Mouse (Mus musculus) layer of hippocampus, postnatal 10 days (tissue): Measurements from ENCODE around the gene Cldn34c1. TPM values are rescaled to one million over a fixed set of nuclear protein-coding genes. Genes with fewer than 3 reads are reported as not detected.
"Not testable (repeated sequence)": the region's sequence is repeated elsewhere in the genome, so short reads cannot be mapped to it uniquely, and the experiment has no call there.

ENCODE experiments used
- DNase-seq, 2 experiments: peaks; one replicate each; pipeline ENCODE4 v3.0.0; 2021; ENCODE audit warnings: low spot score in 2 of 2
- long read RNA-seq: library from polyadenylated mRNA; stranded (forward); transcript quantifications from one replicate; pipeline ENCODE4 v2.0.0, GENCODE M21; 2023
- total RNA-seq, 2 experiments: library from RNA; stranded (reverse); gene quantifications; 2 replicates each; pipeline ENCODE4 v1.2.3; 2021

Cldn34c1 gene
- total RNA-seq, result 1 to 10 TPM; 4.0 to 9.7 TPM
- long read RNA-seq, partial matches to known transcripts, result 0 of 2 reads
- long read RNA-seq, other reads (novel, unspliced or antisense), result 0 of 2 reads

DNA sequence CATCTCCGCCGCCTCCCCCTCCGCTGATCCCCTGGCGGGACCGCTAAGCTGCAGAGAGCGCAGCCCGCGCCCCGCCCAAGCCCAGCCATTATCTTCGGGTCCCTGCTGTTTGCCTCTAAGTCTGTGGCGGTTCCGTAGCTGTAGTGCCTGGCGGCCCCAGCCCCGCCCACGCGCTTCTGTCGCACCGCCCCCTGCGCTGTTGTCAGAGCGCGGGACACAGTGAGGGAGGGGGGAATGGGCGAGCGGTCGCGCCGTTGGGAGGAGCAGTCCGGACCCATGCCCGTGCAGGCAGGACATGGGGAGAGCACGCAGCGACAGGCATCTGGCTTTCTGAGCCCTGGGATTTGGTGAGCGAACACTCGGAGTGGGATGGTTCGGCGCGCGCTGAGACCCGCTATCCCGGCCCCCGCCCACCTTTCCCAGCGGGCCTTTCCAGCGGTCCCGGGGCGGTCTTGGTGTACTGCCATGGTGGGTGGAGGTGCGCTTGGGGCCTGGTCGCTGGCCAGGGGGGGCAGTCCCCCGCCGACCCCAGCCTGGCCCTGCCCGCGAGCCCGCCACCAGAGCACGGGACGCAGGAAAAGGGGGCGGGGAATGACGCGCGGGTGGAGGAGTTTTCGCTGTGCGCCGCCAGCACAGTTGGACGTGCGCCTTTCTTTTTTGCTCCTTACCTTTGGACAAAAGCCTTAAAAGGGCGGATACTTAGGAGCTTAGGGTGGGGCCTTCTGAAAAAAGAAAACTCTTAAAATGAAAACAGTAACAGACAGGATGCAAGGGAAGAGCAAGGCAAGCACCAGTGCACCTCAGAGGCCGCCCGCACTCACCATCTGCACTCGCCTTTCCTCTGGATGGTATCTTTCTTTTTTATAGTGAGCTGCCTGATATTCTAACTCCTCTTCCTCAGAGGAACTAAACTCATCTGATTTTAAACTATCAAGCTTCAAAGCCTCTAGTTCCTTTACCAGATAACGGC is at the start of gene Cldn34c1:
Gene Cldn34c1, plus strand, starts transcription at position 205 of the 970 bp plus-strand sequence.
- peak; percentile 73 to 80 for DNase-seq

DNA sequence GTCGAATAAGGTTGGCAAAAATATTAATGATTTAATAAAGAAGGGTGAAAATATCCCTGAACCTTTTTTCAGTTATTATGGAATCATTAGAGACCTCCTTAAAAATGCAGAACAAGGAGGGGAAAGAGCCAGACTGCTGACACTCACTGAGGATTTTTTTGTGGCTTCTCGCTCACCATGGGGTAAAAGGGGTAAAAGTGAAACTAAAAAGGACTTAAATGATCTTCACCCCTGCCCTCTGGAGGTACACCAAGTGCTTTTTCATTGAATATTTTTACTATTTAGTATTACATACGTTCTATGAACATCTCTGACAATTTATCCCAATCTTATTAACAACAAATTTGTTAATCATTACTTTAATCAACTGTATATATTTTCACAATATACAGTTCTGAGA is 15.9 kb upstream of the Cldn34c1 start:
- no peak for DNase-seq

DNA sequence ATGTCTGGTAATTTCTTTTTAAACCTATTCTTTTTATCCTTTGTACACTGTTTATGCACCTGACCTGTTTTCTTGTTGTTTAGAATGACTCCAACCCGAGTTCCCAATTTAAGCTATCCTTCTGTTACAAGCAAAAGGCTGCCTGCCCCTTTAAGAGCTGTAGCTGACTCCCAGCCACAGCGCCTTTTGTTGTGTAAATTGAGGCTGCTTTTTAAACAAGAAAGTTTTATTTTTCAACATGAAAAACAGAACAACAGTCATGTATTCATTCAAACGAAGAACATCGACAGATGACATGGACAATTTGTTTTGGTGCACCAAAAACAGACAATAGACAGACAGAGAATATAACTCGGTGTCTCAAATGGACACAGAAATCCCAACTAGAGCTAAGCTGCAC is 489 bp upstream of the Cldn34c1 start:
- not testable (repeated sequence) for DNase-seq

DNA sequence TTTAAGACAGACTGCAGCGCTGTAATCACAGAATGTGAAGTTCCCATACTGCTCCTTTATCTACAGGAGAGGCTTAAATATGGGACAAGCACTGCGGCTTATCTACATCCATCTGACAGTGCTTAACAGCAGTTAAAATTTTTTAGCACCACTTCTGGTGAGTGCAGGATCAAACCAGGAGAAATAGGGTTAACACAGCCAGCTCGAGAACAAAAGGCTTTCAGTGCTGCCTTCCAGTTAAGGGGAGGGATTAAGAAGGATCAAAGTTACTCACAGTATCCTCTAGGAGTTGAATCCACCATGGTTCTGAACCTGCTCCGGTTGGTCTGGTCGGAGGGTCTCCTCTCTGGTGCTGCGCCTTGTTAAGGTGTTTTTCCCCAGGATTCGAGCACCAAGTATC is 1.4 kb downstream of the Cldn34c1 start:
- not testable (repeated sequence) for DNase-seq

DNA sequence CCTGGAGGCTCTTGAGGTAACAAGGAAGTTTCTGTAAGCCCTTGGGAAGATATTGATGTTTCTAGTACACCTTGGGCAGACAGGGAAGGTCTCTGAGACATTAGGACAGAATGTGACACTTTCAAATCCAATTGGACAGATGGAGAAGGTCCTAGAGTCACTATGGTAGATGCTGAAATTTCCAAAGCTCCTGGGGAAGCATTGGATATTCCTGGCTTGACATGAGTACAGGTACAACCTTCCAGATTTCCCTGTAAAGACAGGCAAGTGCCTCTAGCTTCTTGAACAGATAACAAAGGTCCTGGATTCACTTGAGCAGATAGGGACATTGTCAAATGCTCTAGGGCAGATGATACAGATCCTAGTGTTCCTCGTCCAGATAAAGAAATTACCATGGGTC is 119.1 kb downstream of the Cldn34c1 start, which contains the start of gene Srsx:
Gene Srsx, minus strand, starts transcription at position 101 of the 400 bp plus-strand sequence.
- not testable (repeated sequence) for DNase-seq

Other genes starting within 250 kb of the Cldn34c1 start
- not detected for gene Gm17521, start 73.8 kb upstream of the Cldn34c1 start, total RNA-seq
- not detected for gene Srsx, start 119.0 kb downstream of the Cldn34c1 start, total RNA-seq
- not detected for gene Gm17577, start 143.4 kb downstream of the Cldn34c1 start, total RNA-seq